ENCODE assay signal across 8 mouse cellular contexts in the genomic region with DNA sequence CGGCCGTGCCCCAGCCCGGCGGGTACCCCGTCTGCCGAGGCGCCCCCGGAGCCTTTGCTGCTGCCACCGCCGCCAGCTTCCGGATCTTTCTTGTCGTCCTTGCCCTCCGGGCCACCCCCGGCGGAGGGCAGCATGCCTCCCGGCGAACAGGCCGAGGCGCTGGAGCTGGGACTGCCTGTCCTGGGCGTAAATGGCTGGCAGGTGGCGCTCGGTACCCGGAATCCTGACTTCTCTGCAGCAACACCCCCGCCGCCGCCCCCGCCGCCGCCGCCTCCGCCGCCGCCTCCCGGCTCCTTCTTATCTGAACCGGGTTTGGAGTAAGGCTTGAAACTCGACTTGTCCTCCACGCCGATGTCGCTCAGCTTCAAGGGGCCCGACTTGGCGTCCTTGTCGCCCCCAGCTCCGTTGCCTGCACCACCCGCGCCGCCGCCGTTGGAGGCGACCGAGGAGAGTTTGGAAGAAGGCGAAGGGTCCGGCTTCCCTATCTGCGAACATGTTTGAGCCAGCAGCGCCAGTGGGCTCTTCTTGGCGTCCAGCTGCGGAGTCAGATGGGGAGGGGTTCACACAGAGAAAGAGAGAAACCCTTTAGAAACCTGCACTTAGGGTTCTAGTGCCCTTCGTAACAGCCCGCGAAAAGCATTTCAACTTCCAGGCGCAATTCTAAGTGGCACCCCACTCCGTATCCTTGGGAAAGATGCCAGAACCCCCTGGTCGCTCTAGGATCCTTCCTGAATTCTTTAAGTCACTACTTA. TPM values are rescaled to one million over a fixed set of nuclear protein-coding genes. Genes with fewer than 3 reads are reported as not detected.
A peak's percentile ranks its signal among the peaks of the same experiment; 100 is the strongest.
DNase-seq lines count a peak whose midpoint lies in the region; ATAC-seq lines count a peak whose summit lies in the region.

No protein-coding gene starts in this region.

- peak overlapping the region; percentile 58 for H3K4me3 ChIP-seq in intestine, embryonic 14.5 days (ENCODE audit: low read depth, low read length)

- H3K4me1 ChIP-seq in intestine, embryonic 14.5 days (replicated peaks; ENCODE audit: control insufficient read depth, insufficient read depth, low read length) = peaks cover 9% of the 10 kb centered on the region

- no peaks in the 10 kb centered on the region for H3K27me3 ChIP-seq in intestine, embryonic 14.5 days (replicated peaks; ENCODE audit: control insufficient read depth, insufficient read depth, low read length)

- no peaks in the 10 kb centered on the region for H3K9me3 ChIP-seq in intestine, embryonic 14.5 days (ENCODE audit: control insufficient read depth, low read length)

- peak overlapping the region; percentile 71 for H3K4me2 ChIP-seq in intestine, embryonic 14.5 days (ENCODE audit: low read length)

- DNase-seq in ZHBTc4 (ENCODE audit: low read depth, low spot score) = peak; percentile 76
- peak; percentile 79 to 87 for DNase-seq in cerebellum, postnatal 4 days (ENCODE audit: low spot score in 2 of 2)
- DNase-seq in gastrocnemius, postnatal 14 days = peak; percentile 89
- DNase-seq in intestine, embryonic 14.5 days (ENCODE audit: low spot score) = peak; percentile 92
- DNase-seq in left cerebral cortex, postnatal 10 days (ENCODE audit: extremely low spot score in 1 of 2, low spot score in 2 of 2) = peak; percentile 81 to 92
- peak; percentile 83 for DNase-seq in right cerebral cortex, postnatal 14 days
- peak; percentile 84 to 89 for DNase-seq in urinary bladder, postnatal 4 days (ENCODE audit: low spot score in 2 of 2)

- no peak for ATAC-seq in intestine, embryonic 14.5 days (replicated peaks; ENCODE audit: low FRiP score, low TSS enrichment, low read depth)
- ATAC-seq in megakaryocyte, adult 5-6 weeks (ENCODE audit: poor library complexity, severe bottlenecking) = peak; percentile 63

- H3K9ac ChIP-seq in intestine, embryonic 14.5 days (ENCODE audit: low read length) = peak overlapping the region; percentile 98

- H3K36me3 ChIP-seq in intestine, embryonic 14.5 days (ENCODE audit: control insufficient read depth, insufficient read depth, low read length) = peaks cover 18% of the 10 kb centered on the region

- intact Hi-C loops in gastrocnemius, postnatal 14 days (cut with DNase I; ENCODE audit: low total_unique reads) = loop anchor here (10.0 kb wide), 2 partner anchors 819 to 1059 kb away; no protein-coding TSS in a partner anchor
- intact Hi-C loops in left cerebral cortex, postnatal 10 days (cut with DNase I) = loop anchor here (2.0 to 10.0 kb wide), 6 partner anchors 189 to 1541 kb away; no protein-coding TSS in a partner anchor

- peak overlapping the region; percentile 100 for H3K27ac ChIP-seq in intestine, embryonic 14.5 days (ENCODE audit: low read depth)

- WGBS in intestine, embryonic 14.5 days = under 1% methylated on average over 62 of the region's 62 CpGs

RNA-seq across cellular contexts. Expression of gene Zfp503, which starts 3.2 kb away (rescaled TPM):
- total RNA-seq in gastrocnemius, postnatal 14 days (2021) = 1 to 10 TPM; 7.2 to 9.7 TPM
- polyA plus RNA-seq in intestine, embryonic 14.5 days (2014; fragmentation: Nextera tagmentation; extraction: Ambion mirVana) = 11.4 and 12.7 TPM in 2 replicates
- 1 to 10 TPM; 2.6 to 3.2 TPM for total RNA-seq in left cerebral cortex, postnatal 10 days (2021)
- total RNA-seq in megakaryocyte, adult 5-6 weeks (2015) = 0.39 and 0.65 TPM in 2 replicates
- total RNA-seq in megakaryocyte, adult 5-6 weeks (2017) = 0.51 TPM in 1 of 2 replicates, not detected in the other

RNA-seq across cellular contexts. Expression of gene Lrmda, which starts 33.4 kb away (rescaled TPM):
- total RNA-seq in gastrocnemius, postnatal 14 days (2021) = 1 to 10 TPM; 1.6 to 1.7 TPM
- 0.63 and 0.70 TPM in 2 replicates for polyA plus RNA-seq in intestine, embryonic 14.5 days (2014; fragmentation: Nextera tagmentation; extraction: Ambion mirVana)
- 1 to 10 TPM in 1 of 2 experiments, not detected in 1; 1.1 TPM for total RNA-seq in left cerebral cortex, postnatal 10 days (2021)
- total RNA-seq in megakaryocyte, adult 5-6 weeks (2015) = 10.9 and 11.2 TPM in 2 replicates
- 12.6 and 15.6 TPM in 2 replicates for total RNA-seq in megakaryocyte, adult 5-6 weeks (2017)

Comparison
In these comparisons a context has a peak if more than half of its experiments do, and no peak if none do; other contexts are left out.
1. RNA of gene Lrmda, which starts 33.4 kb away (total RNA-seq): 10.9 to 15.6 TPM in megakaryocyte, adult 5-6 weeks; 1.6 to 1.7 TPM in gastrocnemius, postnatal 14 days and 1.1 TPM in left cerebral cortex, postnatal 10 days; every median in the first group is over 4 times any median in the second.
2. Peak in every context shown above with its lines, with median percentiles within 50 percentile points of each other: DNase-seq.